Mouse (Mus musculus) small intestine, adult 2 months (tissue): ENCODE measurements around the gene Ptgs2. TPM values are rescaled to one million over a fixed set of nuclear protein-coding genes. Genes with fewer than 3 reads are reported as not detected.

Experiments used
- H3K27ac ChIP-seq: fragments of 200-500 bp; 2 replicates; pipeline ENCODE4 v1.5.1; 2012; ENCODE audit warnings: low read depth, low read length, control low read depth, inconsistent platforms; ENCODE audit not compliant: insufficient read depth
- H3K27me3 ChIP-seq: fragments of 200-500 bp; 2 replicates; pipeline ENCODE4 v1.6.1; 2012; ENCODE audit warnings: mild to moderate bottlenecking, moderate library complexity, low read length, inconsistent platforms; ENCODE audit not compliant: control insufficient read depth, insufficient read depth
- H3K36me3 ChIP-seq: fragments of 200-500 bp; 2 replicates; pipeline ENCODE4 v1.6.1; 2012; ENCODE audit warnings: mild to moderate bottlenecking, low read length, control low read depth, inconsistent platforms; ENCODE audit not compliant: control insufficient read depth, insufficient read depth
- H3K4me1 ChIP-seq: fragments of 200-500 bp; 2 replicates; pipeline ENCODE4 v1.6.1; 2012; ENCODE audit warnings: low read length, inconsistent platforms, mixed read lengths; ENCODE audit not compliant: control insufficient read depth, insufficient read depth, insufficient read length
- H3K4me3 ChIP-seq: fragments of 200-500 bp; 2 replicates; pipeline ENCODE4 v1.5.1; 2012; ENCODE audit warnings: low read depth, mild to moderate bottlenecking, control low read depth, inconsistent platforms, low read length, moderate library complexity
- CTCF ChIP-seq: fragments of 200-500 bp; IDR thresholded peaks from 2 replicates; pipeline ENCODE4 v1.5.1; 2012; ENCODE audit warnings: low read depth, mild to moderate bottlenecking, control low read depth, inconsistent platforms, low read length, moderate library complexity, mixed read lengths; ENCODE audit not compliant: insufficient replicate concordance, insufficient read length; ENCODE audit errors: extremely low read depth
- POLR2A ChIP-seq: fragments of 200-500 bp; IDR thresholded peaks from 2 replicates; pipeline ENCODE4 v1.6.1; 2012; ENCODE audit warnings: low read depth, mild to moderate bottlenecking, control low read depth, inconsistent platforms, low read length, moderate library complexity
- WGBS: fragments of 180-500 bp; shearing (Covaris S2); methylation state at CpG from one replicate; pipeline ENCODE4 v1.1.7; 2018; 5-methylcytosine and 5-hydroxymethylcytosine counted together
- polyA plus RNA-seq: library from polyadenylated mRNA; depleted of rRNA; stranded (reverse); fragments of >200 nt; gene quantifications from 2 replicates; pipeline ENCODE4 v1.2.3, GENCODE M21; 2012

Ptgs2 gene
- polyA plus RNA-seq, 1 experiment = 1.2 TPM

DNA sequence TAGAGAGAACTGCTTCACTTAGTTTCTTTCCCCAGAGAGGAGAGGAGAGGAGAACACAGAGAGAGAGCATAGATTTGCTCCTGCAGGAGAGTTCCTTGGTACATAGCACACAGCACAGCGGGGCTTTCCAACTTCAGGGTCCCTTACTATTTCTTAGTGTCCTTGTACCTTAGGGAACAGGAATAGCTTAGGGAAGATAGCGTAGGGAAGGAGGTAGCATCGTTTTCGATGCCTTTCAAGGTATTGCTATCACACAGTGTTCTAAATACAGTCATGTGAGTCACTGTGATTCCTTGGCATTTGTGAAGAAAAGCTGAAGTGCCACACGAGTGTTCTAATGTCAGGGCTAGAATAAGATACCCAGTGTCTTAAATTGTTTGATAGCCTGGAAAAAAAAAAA lies 18.5 kb downstream of the Ptgs2 start:
- WGBS = 82% methylated on average over 5 of the region's 5 CpGs
- H3K27me3 ChIP-seq = no peaks in the 10 kb centered on the region
- H3K4me3 ChIP-seq = no peak overlapping the region
- no peak overlapping the region for H3K27ac ChIP-seq
- H3K4me1 ChIP-seq = no peaks in the 10 kb centered on the region
- H3K36me3 ChIP-seq = no peaks in the 10 kb centered on the region
- TF ChIP-seq POLR2A (no peak), CTCF (no peak)

DNA sequence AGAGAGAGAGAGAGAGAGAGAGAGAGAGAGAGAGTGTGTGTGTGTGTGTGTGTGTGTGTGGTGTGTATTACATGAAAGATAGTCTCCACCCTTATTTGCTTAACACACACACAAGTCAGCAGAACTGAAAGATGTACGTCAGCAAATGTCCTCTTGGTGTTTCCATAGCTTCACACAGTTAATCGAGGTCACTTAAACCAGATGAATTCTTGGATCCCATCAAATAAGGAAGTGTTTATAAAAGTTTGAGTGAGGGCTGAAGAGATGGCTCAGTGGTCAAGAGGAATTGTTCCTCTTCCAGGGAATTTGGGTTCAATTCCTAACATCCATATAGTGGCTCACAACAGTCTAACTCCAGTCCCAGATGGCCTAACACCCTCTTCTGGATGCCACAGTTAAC lies 25.7 kb downstream of the Ptgs2 start:
- Histone ChIP-seq H3K27ac (no peak overlapping the region; the same call in 1 of the 2 replicates), H3K36me3 (no peaks in the 10 kb centered on the region), H3K4me3 (no peak overlapping the region), H3K27me3 (no peaks in the 10 kb centered on the region), H3K4me1 (no peaks in the 10 kb centered on the region)
- TF ChIP-seq CTCF (no peak), POLR2A (no peak)
- 71% methylated on average over 2 of the region's 2 CpGs for WGBS

- TF ChIP-seq CTCF (no peak), POLR2A (no peak)
Measured at GRCm38 (mm10) chr1:150130070-150130469, 30.2 kb downstream of the Ptgs2 start.

GRCm38 (mm10) chr1:150130586-150131275 lies 30.9 kb downstream of the Ptgs2 start:
- Histone ChIP-seq H3K36me3 (no peaks in the 10 kb centered on the region), H3K4me3 (no peak overlapping the region), H3K27me3 (no peaks in the 10 kb centered on the region), H3K27ac (no peak overlapping the region), H3K4me1 (no peaks in the 10 kb centered on the region)
- no peak for TF ChIP-seq CTCF
- TF ChIP-seq POLR2A = no peak
- WGBS = 38% methylated on average over 5 of the region's 5 CpGs

More at GRCm38 (mm10) chr1:150130070-150130469, 30.2 kb downstream of the Ptgs2 start:
- no peaks in the 10 kb centered on the region for H3K36me3 ChIP-seq
- WGBS = 79% methylated on average over 6 of the region's 6 CpGs
- H3K27me3 ChIP-seq = no peaks in the 10 kb centered on the region
- no peak overlapping the region for H3K4me3 ChIP-seq
- no peak overlapping the region for H3K27ac ChIP-seq
- H3K4me1 ChIP-seq = no peaks in the 10 kb centered on the region

- H3K4me1 ChIP-seq = no peaks in the 10 kb centered on the region
- no peak overlapping the region for H3K4me3 ChIP-seq
- TF ChIP-seq CTCF = no peak
- TF ChIP-seq POLR2A = no peak
- H3K27me3 ChIP-seq = no peaks in the 10 kb centered on the region
- no peak overlapping the region for H3K27ac ChIP-seq
- no peaks in the 10 kb centered on the region for H3K36me3 ChIP-seq
Measured at GRCm38 (mm10) chr1:150135350-150135749, 35.5 kb downstream of the Ptgs2 start.

DNA sequence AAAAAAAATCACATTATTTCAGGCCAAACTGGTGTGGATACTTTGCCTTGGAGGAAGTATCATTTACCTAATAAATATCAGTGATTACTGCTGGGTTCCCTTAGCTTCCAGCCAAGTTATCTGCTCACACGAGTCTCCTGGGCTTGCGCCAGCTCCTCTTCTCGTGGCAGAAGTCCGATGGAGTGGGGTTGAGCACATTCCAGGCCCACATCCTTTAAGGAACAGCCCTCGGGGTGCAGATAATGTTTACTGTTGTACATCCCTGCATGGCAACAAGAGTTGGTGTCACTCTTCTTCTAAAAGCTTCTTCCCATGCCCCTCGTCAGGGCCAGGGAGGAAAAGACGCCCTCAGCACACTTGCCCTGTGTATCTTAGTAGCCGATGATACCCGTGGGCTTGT lies 39.9 kb downstream of the Ptgs2 start:
- TF ChIP-seq CTCF = no peak
- TF ChIP-seq POLR2A = no peak
- H3K27ac ChIP-seq = no peak overlapping the region
- H3K4me1 ChIP-seq = no peaks in the 10 kb centered on the region
- WGBS = 64% methylated on average over 9 of the region's 9 CpGs
- no peaks in the 10 kb centered on the region for H3K36me3 ChIP-seq
- no peak overlapping the region for H3K4me3 ChIP-seq
- H3K27me3 ChIP-seq = no peaks in the 10 kb centered on the region

GRCm38 (mm10) chr1:150141939-150142338 lies 42.1 kb downstream of the Ptgs2 start:
- Histone ChIP-seq H3K4me1 (no peaks in the 10 kb centered on the region), H3K27ac (no peak overlapping the region), H3K36me3 (no peaks in the 10 kb centered on the region), H3K4me3 (no peak overlapping the region), H3K27me3 (no peaks in the 10 kb centered on the region)
- TF ChIP-seq POLR2A = no peak
- TF ChIP-seq CTCF = no peak
- WGBS = 83% methylated on average over 1 of the region's 1 CpGs
